Mouse (Mus musculus): ENCODE data around the gene Edem1.

DNA sequence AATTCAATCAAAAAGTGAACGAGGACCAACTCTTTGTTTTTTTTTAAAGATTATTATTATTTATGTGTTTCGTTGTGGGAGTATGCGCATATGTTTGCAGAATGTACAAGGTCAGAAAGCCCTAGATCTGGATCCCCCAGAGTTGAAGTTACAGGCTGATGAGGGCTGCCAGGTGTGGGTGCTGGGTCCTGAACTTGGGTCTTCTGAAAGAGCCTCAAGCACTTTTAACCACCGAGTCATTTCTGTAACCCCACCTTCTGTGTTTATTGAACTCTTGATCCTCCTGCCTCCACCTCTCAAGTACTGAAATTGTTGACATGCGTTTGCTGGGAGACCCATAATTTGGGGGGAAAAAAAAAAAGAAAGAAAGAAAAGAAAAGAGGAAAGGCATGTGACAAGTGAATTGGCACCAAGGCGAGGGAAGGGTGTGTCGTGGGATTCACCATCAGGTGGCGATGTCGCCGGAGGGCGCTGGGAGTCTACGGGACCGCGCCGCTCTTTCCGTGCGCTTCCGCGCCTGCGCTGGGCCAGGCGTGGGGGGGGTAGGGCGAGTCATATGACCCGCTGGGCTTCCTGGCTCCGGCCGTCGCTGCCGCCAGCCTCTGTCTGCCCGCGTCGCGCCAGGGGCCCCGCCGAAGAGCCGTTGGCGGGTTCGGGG lies 45.8 kb upstream of the Edem1 start, which contains the start of gene Arl8b:
- TF ChIP-seq CTCF (conservative IDR thresholded peaks at IDR 0.05; ENCODE audit: insufficient read depth, insufficient read length, low read depth, low read length) (peak; percentile 90), POLR2A (IDR thresholded peaks at IDR 0.05; ENCODE audit: low read depth, low read length) (peak; percentile 79)
